Mouse (Mus musculus) brain, embryonic 14.5 days (tissue): ENCODE data around the gene Grik3. TPM values are rescaled to one million over a fixed set of nuclear protein-coding genes. Genes with fewer than 3 reads are reported as not detected.
A peak's percentile ranks its signal among the peaks of the same experiment; 100 is the strongest.

Experiments
- DNase-seq: peaks from one replicate; pipeline ENCODE4 v3.0.0-alpha.2; 2011; ENCODE audit warnings: low read depth
- CTCF ChIP-seq: fragments of 200-500 bp; IDR thresholded peaks from 2 replicates; pipeline ENCODE4 v1.5.1; 2012; ENCODE audit warnings: inconsistent platforms, mild to moderate bottlenecking, moderate library complexity, borderline replicate concordance; ENCODE audit not compliant: insufficient read depth, insufficient read length; ENCODE audit errors: extremely low read depth
- POLR2A ChIP-seq: fragments of 200-500 bp; IDR thresholded peaks from 2 replicates; pipeline ENCODE4 v1.6.1; 2012; ENCODE audit warnings: mild to moderate bottlenecking, inconsistent platforms, borderline replicate concordance; ENCODE audit not compliant: poor library complexity, insufficient read depth, insufficient read length, severe bottlenecking; ENCODE audit errors: extremely low read depth
- polyA plus RNA-seq: library from polyadenylated mRNA; depleted of rRNA; stranded (reverse); fragments of >200 nt; gene quantifications from 2 replicates; pipeline ENCODE4 v1.2.3, GENCODE M21; 2012

Grik3 gene
- polyA plus RNA-seq, 1 experiment: 37.1 TPM

DNA sequence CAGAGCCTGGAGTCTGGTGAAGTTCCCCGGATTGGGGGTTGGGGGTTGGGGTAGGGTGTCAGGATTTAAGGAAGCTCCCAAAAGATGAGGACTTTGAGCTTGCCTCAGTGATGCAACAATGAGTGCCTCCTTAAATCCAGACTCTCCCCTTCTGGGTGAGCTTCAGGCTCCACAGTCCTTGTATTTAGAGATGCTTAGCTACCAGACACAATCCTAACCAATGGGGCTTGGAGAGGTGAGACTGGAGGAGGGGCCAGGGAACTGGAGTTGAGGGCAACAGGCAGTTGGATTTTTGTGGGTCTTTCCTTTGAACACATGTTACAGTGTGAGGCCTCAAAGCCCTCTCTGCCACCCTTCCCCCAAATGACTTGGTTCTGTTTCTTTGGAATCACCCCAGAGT is 6.5 kb downstream of the Grik3 start:
- DNase-seq: no peak
- TF ChIP-seq POLR2A (no peak), CTCF (no peak)

DNA sequence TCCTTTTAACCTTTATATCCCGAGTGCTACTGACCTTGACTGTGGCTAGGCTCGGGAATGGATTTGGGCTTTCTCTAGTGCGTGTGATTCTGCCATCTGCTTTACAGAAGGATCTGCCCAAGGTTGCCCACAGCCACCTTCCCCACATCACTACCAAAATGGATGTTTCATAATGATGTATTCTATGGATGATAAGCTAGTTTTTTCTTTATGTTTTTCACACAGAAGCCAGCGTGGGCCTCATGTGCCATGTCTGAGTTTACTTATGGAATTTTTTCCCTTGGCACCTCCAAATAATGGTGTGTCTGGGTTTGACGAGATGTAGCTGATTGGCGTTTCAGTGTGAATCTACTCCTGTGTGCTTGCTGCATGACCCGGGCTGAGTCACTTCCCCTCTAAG is 7.0 kb downstream of the Grik3 start:
- TF ChIP-seq POLR2A (no peak), CTCF (no peak)
- DNase-seq: no peak

DNA sequence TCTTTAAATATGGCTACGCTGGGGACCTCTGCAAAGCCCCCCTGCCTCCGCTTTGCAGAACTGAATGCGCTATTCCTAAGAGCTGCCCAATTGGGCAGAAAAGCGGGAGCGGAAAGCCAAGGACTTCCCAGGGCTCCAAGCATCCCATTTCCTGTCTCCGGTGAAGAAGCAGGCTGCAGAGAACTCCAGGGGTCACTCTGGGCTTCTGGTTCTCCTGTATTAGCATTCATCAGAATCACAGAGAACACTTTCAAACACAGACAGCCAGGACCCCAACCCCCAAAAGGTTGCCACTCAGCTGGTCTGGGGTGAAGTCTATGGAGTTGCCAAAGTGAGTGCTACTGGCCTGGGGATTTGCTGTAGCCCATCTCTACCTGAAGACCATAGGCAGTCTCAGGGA is 8.4 kb downstream of the Grik3 start:
- no peak for TF ChIP-seq CTCF
- no peak for TF ChIP-seq POLR2A

DNA sequence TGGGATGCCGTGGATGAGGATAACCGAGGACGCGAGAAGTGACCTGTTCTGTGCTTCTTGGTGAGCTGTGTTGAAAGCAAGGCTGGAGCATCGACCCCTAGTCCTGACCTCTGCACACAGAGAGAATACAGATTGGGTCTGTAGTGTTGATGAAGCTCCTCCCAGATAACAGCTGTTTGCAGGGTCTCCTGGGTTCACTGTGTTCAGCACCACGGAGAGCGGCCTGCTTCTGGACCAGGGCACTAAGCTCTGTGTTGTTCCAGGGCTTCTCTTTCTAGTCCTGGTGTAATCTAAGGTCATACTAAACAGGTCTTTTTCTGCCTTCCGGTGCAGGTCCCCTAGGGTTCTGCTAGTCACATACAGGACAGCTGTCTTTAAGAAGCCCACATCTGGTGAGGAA is 12.4 kb downstream of the Grik3 start:
- TF ChIP-seq POLR2A (no peak), CTCF (no peak)
- DNase-seq: no peak

More for the DNA sequence above, 8.4 kb downstream of the Grik3 start:
- no peak for DNase-seq

DNA sequence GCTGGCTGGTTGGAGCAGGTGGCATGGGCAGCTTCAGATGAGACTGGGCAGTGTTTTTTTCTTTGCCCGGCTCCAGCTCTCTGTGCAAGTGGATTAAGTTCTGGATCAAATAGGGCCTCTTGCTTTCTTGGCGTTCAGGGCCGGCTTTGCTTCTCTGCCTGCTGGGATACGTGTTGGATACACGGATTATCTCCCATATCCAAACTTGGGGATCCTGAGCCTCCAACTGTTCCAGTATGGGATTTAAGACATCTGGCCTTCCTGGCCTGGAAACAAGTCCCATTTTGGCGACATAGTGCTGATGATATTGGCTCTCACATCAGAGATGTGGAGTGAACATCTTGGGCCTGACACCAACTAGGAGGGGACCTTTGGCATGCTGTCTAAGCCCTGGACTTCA is 21.9 kb downstream of the Grik3 start:
- DNase-seq: no peak

DNA sequence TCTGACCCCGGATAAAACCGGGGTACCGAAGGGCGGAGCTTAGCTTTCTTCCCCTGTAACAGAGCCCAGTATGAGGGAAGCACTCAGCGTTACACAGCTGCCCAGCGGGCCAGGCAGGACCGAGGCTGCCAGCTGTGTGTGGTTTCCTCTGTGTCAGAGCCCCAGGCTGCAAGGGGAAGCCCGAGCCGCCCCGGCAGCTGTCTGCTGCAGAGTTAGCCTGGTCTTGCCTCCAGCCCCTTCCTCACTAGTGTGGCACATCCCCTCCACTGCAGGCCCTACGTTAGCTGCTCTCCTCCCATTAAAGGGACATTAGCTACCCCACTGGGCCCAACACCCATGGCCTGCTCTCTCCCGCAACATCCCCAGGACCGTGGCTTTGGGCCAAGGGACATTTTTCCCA is 25.1 kb downstream of the Grik3 start:
- TF ChIP-seq POLR2A (no peak), CTCF (no peak)
- DNase-seq: no peak

More for the DNA sequence above, 21.9 kb downstream of the Grik3 start:
- no peak for TF ChIP-seq CTCF
- TF ChIP-seq POLR2A: no peak

DNA sequence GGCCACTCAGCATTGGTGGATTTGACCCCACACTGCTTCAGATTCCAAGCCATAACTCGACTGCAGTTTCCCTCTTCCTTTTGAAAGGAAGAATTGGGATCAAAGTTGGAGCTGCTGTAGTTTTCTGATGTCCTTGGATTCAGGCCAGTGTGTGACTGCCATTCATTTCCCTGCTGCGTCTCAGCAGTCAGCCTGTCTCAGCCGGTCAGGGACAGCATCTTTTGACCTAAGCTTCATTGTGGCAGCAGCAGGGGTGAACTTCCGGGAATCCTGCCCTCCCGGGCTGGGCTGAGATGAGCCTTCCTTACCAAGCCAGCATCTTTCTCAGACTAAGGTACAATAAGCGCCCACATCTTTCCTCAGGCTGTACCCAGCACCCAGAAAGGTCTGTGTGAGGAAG is 26.1 kb downstream of the Grik3 start:
- TF ChIP-seq CTCF: no peak
- no peak for DNase-seq

DNA sequence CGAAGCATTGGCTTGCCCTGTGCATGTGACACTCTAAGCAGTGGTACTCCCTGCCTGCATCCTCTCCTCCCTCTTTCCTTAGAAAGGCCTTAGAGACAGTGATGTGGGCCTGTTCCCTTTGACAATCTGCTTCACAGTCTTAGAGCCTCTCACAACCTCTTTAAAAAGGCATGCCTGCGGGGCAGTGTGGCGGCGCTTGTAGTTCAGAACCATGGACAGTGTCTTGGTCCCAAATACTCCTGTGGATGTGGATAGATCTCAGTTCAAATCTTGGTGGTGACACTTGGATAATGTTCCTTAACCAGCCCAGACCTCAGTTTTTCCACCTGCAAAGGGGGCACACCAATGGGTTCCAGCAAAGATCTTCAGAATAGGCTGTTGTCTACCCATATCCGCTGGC is 28.4 kb downstream of the Grik3 start:
- no peak for TF ChIP-seq POLR2A
- no peak for DNase-seq

DNA sequence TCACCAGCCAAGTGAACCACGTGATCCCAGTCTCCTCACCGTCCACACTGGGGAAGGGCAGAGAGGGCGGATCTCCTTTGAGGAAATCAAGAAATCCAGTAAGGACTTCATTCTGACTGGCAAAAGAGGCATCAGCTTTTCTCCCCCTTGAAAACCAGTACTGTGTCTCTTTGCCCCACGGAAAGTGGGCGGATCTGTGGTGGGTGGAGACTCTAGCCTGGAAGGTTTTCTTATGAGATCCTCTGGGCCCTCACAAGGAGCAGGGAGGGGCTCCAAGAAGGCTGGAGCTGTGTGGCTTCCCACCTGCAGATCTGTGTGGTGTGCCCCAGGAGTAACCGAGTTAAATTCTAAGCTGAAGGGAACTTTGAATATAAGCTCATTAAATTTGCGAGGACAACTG is 32.4 kb downstream of the Grik3 start:
- DNase-seq: no peak
- no peak for TF ChIP-seq POLR2A
- TF ChIP-seq CTCF: no peak

DNA sequence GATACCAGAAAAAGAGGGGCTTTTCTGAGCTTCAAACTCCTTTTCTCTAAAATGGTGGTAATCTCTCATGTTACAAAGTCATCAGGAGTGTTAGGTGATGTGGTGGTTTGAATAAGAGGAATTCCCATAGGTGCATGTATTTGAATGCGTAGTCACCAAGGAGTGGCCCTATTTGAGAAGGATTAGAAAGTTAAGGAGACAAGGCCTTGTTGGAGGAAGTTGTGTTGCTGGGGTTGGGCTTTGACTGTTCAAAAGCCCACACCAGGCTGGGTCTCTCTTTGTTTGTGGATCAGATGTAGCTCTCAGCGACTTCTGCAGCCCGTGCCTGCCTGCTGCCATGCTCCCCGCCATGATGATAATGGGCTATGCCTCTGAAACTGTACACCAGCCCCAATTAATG is 34.8 kb downstream of the Grik3 start:
- no peak for TF ChIP-seq CTCF
- TF ChIP-seq POLR2A: no peak

DNA sequence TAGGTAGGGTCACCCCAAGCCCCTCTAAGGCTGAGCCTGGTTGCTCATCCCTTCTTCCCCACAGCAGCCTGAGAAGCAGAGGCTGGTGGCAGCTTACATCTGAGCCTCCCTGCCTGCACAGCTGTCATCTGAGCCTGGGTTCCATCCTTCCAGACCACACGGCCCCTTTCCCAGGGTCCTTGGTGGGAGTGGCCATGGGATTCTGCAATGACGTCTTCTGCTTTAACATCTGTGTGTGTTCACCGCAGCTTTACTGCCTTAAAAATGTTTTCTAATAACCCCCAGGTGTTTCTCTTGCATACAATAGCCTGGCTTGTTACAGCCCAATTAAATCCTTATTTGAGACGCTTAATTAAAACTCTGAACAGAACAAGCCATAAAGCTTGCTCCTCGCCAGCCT is 35.9 kb downstream of the Grik3 start:
- TF ChIP-seq CTCF: no peak
- no peak for TF ChIP-seq POLR2A
- no peak for DNase-seq

More for the DNA sequence above, 34.8 kb downstream of the Grik3 start:
- no peak for DNase-seq

DNA sequence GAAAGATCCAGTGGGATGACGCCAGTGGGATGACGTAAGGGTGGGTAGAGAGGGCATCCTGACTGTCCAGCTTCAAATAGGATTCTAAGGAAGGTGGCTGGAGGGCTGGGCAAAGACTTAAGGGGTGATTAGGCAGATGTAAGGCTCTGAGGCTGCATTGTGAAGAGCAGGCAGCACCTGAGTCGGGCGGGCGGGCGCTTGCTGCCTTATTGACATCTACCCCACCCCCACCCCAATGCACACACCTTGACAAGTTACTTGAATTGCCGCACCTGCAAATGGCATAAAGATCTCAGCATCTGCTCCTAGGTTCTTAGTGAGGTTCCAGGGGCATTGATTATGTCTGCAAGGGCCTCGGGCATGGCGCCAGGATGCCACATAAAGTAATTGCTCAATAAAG is 43.5 kb downstream of the Grik3 start:
- TF ChIP-seq CTCF (no peak), POLR2A (no peak)

DNA sequence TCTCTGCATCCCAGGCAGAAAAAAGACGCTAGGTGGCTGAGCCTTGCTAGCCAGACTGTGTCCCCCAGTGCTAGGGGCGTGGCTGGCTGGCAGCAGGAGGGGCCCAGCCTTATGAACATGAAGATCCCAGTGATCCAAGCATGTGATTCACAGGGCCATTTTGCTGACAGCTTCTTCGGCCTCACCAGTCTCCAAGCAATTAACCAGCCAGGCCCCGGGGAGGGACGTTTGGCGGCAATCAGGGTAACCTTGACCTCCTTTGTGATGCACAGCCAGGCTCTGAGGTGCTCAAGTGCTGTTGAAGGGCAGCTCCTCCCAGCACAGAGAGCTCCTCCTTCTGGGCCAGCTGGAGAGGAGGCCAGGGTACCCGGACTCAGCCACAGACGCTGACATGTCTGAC is 43.9 kb downstream of the Grik3 start:
- TF ChIP-seq POLR2A (no peak), CTCF (no peak)
- peak; percentile 72 for DNase-seq

More for the DNA sequence above, 43.5 kb downstream of the Grik3 start:
- no peak for DNase-seq
